Mouse (Mus musculus): Measurements from ENCODE around the gene Izumo4. TPM values are rescaled to one million over a fixed set of nuclear protein-coding genes. Genes with fewer than 3 reads are reported as not detected.

The Izumo4 gene
- polyA plus RNA-seq (2015; fragmentation: Nextera tagmentation; extraction: Ambion mirVana) = 43.3 and 46.8 TPM in 2 replicates

GRCm38 (mm10) chr10:80701721-80702535 lies at the start of gene Izumo4, which contains the start of gene Mob3a:
Gene Izumo4, plus strand, starts transcription at chr10:80702184.
Gene Mob3a, minus strand, starts transcription at chr10:80701977.
- Histone ChIP-seq H3K9me3 (replicated peaks) (no peaks in the 10 kb centered on the region), H3K27ac (replicated peaks) (peak within 1 kb of the TSS; percentile 89), H3K4me3 (replicated peaks) (peak within 1 kb of the TSS; percentile 67), H3K9ac (replicated peaks) (peak within 1 kb of the TSS; percentile 68), H3K36me3 (peaks cover 16% of the 10 kb centered on the region), H3K27me3 (replicated peaks) (no peaks in the 10 kb centered on the region), H3K4me1 (peaks cover 53% of the 10 kb centered on the region), H3K4me2 (peak within 1 kb of the TSS; percentile 86)
- WGBS = under 1% methylated on average over 59 of the region's 59 CpGs
- peak; percentile 94 for ATAC-seq (ENCODE audit: low FRiP score)

DNA sequence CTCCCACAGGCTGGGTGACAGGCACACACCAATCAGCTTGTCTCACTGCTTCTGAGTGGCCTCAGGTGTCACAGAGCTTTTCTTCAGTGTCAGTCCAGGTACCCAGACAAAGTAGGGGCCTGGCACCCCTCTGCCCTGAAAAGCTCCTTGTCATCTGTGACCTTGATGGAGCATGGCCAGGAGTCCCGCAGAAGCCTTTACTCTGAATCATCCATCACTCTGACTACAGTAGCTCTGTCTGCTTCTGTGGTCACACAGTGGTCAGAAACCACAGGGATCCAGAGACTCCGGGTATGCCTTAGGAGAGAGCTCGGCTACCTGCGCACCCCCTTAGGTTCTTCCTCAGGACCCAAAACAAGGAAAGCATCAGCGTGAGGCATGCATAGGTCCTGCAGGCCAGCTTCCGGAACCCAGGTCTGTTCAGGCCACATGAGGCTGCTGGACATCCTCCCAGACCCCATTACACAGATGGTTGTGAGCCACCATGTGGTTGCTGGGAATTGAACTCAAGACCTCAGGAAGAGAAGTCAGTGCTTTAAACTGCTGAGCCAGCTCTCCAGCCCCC lies 48.7 kb upstream of the Izumo4 start:
- no peak overlapping the region for H3K4me2 ChIP-seq

GRCm38 (mm10) chr10:80654866-80655265 lies 47.1 kb upstream of the Izumo4 start:
- peak overlapping the region; percentile 88; the same call in 1 of the 2 replicates for H3K9ac ChIP-seq (replicated peaks)
- 83% methylated on average over 6 of the region's 6 CpGs for WGBS
- ATAC-seq (ENCODE audit: low FRiP score) = no peak

More for the DNA sequence above, 48.7 kb upstream of the Izumo4 start:
- Histone ChIP-seq H3K27me3 (replicated peaks) (no peaks in the 10 kb centered on the region), H3K27ac (replicated peaks) (no peak overlapping the region), H3K36me3 (0 out of 2 replicates have a peak, but pooled peaks cover 1% of the 10 kb centered on the region), H3K9me3 (replicated peaks) (no peaks in the 10 kb centered on the region), H3K4me1 (peaks cover 42% of the 10 kb centered on the region), H3K4me3 (replicated peaks) (no peak overlapping the region), H3K9ac (replicated peaks) (no peak overlapping the region)
- no peak for ATAC-seq (ENCODE audit: low FRiP score)
- 85% methylated on average over 6 of the region's 6 CpGs for WGBS

GRCm38 (mm10) chr10:80655406-80656129 lies 46.4 kb upstream of the Izumo4 start:
- Histone ChIP-seq H3K4me3 (replicated peaks) (peak overlapping the region; percentile 83), H3K9ac (replicated peaks) (peak overlapping the region; percentile 88), H3K4me2 (peak overlapping the region; percentile 77), H3K4me1 (peaks cover 41% of the 10 kb centered on the region), H3K27me3 (replicated peaks) (no peaks in the 10 kb centered on the region), H3K9me3 (replicated peaks) (no peaks in the 10 kb centered on the region), H3K36me3 (no peaks in the 10 kb centered on the region), H3K27ac (replicated peaks) (peak overlapping the region; percentile 94)
- ATAC-seq (ENCODE audit: low FRiP score) = peak; percentile 42
- 5% methylated on average over 12 of the region's 12 CpGs for WGBS

More at GRCm38 (mm10) chr10:80654866-80655265, 47.1 kb upstream of the Izumo4 start:
- no peak overlapping the region for H3K27ac ChIP-seq (replicated peaks)
- H3K4me2 ChIP-seq = peak overlapping the region; percentile 77
- no peaks in the 10 kb centered on the region for H3K9me3 ChIP-seq (replicated peaks)
- H3K4me1 ChIP-seq = peaks cover 41% of the 10 kb centered on the region
- H3K27me3 ChIP-seq (replicated peaks) = no peaks in the 10 kb centered on the region
- peak overlapping the region; percentile 83 for H3K4me3 ChIP-seq (replicated peaks)
- no peaks in the 10 kb centered on the region for H3K36me3 ChIP-seq

DNA sequence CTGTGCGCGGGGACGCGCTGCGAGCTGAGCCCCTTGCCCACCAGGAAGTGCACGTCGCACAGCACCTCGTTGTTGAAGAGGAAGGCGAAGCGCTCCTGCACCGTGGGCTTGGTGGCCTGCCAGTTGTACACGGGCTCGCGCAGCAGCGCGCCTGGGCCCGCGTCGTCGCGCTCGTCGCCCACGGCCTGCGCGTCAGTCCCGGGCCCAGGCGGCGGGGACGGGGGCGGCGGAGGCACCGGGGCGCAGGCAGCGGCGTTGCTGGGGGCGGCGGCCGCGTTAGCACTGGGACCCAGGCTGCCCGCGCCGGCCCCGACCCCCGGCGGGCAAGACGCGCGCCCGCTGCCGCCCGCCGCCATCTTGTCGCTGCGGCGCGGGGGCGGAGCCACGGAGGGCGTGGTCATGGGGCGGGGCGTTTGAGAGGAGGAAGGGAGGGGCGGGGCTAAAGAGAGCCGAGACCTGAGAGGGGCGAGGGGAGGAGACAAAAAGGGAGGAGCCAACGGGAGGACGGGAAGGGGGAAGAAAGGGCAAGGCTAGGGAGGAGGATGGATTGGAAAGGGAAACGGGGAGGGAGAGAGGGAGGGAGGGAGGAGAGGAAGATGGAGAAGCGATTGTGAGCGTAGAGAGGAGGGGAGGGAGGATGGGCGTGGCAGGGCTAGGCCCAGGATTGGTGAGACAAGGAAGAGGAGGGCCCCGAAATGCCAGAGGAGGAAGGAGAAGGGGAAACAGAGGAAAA lies 45.7 kb upstream of the Izumo4 start:
- Histone ChIP-seq H3K36me3 (no peaks in the 10 kb centered on the region), H3K9me3 (replicated peaks) (no peaks in the 10 kb centered on the region), H3K4me3 (replicated peaks) (peak overlapping the region; percentile 83), H3K4me2 (peak overlapping the region; percentile 77), H3K27ac (replicated peaks) (peak overlapping the region; percentile 94), H3K9ac (replicated peaks) (peak overlapping the region; percentile 88), H3K27me3 (replicated peaks) (no peaks in the 10 kb centered on the region), H3K4me1 (peaks cover 41% of the 10 kb centered on the region)
- 1% methylated on average over 63 of the region's 72 CpGs for WGBS
- ATAC-seq (ENCODE audit: low FRiP score) = peak; percentile 91

GRCm38 (mm10) chr10:80656863-80657623 lies 44.9 kb upstream of the Izumo4 start, which contains the start of gene Btbd2:
Gene Btbd2, minus strand, starts transcription at chr10:80657071.
- Histone ChIP-seq H3K27ac (replicated peaks) (peak within 1 kb of the TSS; percentile 94), H3K4me2 (peak within 1 kb of the TSS; percentile 77), H3K9me3 (replicated peaks) (no peaks in the 10 kb centered on the region), H3K4me3 (replicated peaks) (peak within 1 kb of the TSS; percentile 83), H3K36me3 (no peaks in the 10 kb centered on the region), H3K4me1 (peaks cover 41% of the 10 kb centered on the region), H3K9ac (replicated peaks) (peak within 1 kb of the TSS; percentile 88), H3K27me3 (replicated peaks) (no peaks in the 10 kb centered on the region)
- WGBS = 19% methylated on average over 15 of the region's 15 CpGs
- peak; percentile 58 for ATAC-seq (ENCODE audit: low FRiP score)

GRCm38 (mm10) chr10:80658194-80658840 lies 43.7 kb upstream of the Izumo4 start:
- Histone ChIP-seq H3K36me3 (no peaks in the 10 kb centered on the region), H3K4me1 (peaks cover 38% of the 10 kb centered on the region), H3K27ac (replicated peaks) (peak overlapping the region; percentile 64; the same call in 1 of the 2 replicates), H3K4me3 (replicated peaks) (no peak overlapping the region), H3K27me3 (replicated peaks) (no peaks in the 10 kb centered on the region), H3K9ac (replicated peaks) (no peak overlapping the region), H3K4me2 (no peak overlapping the region), H3K9me3 (replicated peaks) (no peaks in the 10 kb centered on the region)
- ATAC-seq (ENCODE audit: low FRiP score) = no peak
- WGBS = 80% methylated on average over 14 of the region's 14 CpGs

GRCm38 (mm10) chr10:80658841-80659202 lies 43.2 kb upstream of the Izumo4 start:
- Histone ChIP-seq H3K4me3 (replicated peaks) (0 out of 2 replicates have a peak overlapping the region, but pooled peaks have one; percentile 12), H3K36me3 (no peaks in the 10 kb centered on the region), H3K9ac (replicated peaks) (no peak overlapping the region), H3K4me2 (peak overlapping the region; percentile 40), H3K27me3 (replicated peaks) (no peaks in the 10 kb centered on the region), H3K9me3 (replicated peaks) (no peaks in the 10 kb centered on the region), H3K27ac (replicated peaks) (peak overlapping the region; percentile 64; the same call in 1 of the 2 replicates), H3K4me1 (peaks cover 33% of the 10 kb centered on the region)
- 70% methylated on average over 4 of the region's 4 CpGs for WGBS
- ATAC-seq (ENCODE audit: low FRiP score) = no peak

DNA sequence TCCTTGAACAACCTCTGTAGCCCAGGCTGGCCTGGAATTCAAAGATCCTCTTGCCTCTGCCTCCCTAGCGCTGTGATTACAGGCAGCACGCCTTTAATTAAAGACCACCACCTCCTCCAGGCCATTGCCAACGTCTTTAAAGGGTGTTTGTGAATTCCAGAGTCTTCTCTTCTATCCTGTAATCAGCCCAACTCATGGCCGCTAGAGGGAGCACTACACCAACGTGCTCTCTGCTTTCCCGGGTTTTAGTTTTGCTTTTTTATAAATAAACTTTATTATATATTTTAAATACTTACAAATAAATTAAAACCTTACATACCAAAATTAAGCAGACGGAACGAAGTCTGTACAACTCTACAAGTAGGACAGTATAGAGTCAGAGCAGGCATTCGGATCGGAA lies 42.8 kb upstream of the Izumo4 start:
- Histone ChIP-seq H3K9me3 (replicated peaks) (no peaks in the 10 kb centered on the region), H3K27ac (replicated peaks) (peak overlapping the region; percentile 64; the same call in 1 of the 2 replicates), H3K27me3 (replicated peaks) (no peaks in the 10 kb centered on the region), H3K9ac (replicated peaks) (no peak overlapping the region), H3K4me1 (peaks cover 29% of the 10 kb centered on the region), H3K36me3 (no peaks in the 10 kb centered on the region), H3K4me3 (replicated peaks) (0 out of 2 replicates have a peak overlapping the region, but pooled peaks have one; percentile 12), H3K4me2 (peak overlapping the region; percentile 40)
- 14% methylated on average over 10 of the region's 10 CpGs for whole genome bisulfite sequencing
- no peak for ATAC-seq (ENCODE audit: low FRiP score)

GRCm38 (mm10) chr10:80661149-80661548 lies 40.8 kb upstream of the Izumo4 start:
- Histone ChIP-seq H3K9me3 (replicated peaks) (no peaks in the 10 kb centered on the region), H3K36me3 (peaks cover 8% of the 10 kb centered on the region), H3K4me3 (replicated peaks) (no peak overlapping the region), H3K27ac (replicated peaks) (no peak overlapping the region), H3K4me2 (no peak overlapping the region), H3K27me3 (replicated peaks) (no peaks in the 10 kb centered on the region), H3K9ac (replicated peaks) (no peak overlapping the region), H3K4me1 (peaks cover 28% of the 10 kb centered on the region)
- ATAC-seq (ENCODE audit: low FRiP score) = no peak
- WGBS = 42% methylated on average over 5 of the region's 5 CpGs
